Mouse (Mus musculus) stomach, postnatal 0 days (tissue): ENCODE data around the gene Rasgef1b. TPM values are rescaled to one million over a fixed set of nuclear protein-coding genes. Genes with fewer than 3 reads are reported as not detected.

ENCODE experiments used
- ATAC-seq: fragments of 200-750 bp; cut with Nextera tagmentation; 2 replicates; pipeline ENCODE4 v1.8.0; 2017; ENCODE audit not compliant: low FRiP score, low TSS enrichment
- DNase-seq: peaks from one replicate; pipeline ENCODE4 v3.0.0-alpha.2; 2016; ENCODE audit warnings: low spot score
- H3K27ac ChIP-seq: fragments of 300-500 bp; sonication (generic); replicated peaks from 2 replicates; pipeline ENCODE4 v1.5.1; 2014; ENCODE audit warnings: mild to moderate bottlenecking, control low read depth
- H3K27me3 ChIP-seq: fragments of 300-500 bp; sonication (generic); 2 replicates; pipeline ENCODE4 v1.6.1; 2014; ENCODE audit warnings: low read length; ENCODE audit not compliant: control insufficient read depth, insufficient read depth
- H3K36me3 ChIP-seq: fragments of 300-500 bp; sonication (generic); 2 replicates; pipeline ENCODE4 v1.6.1; 2014; ENCODE audit warnings: low read length, mixed read lengths; ENCODE audit not compliant: control insufficient read depth, insufficient read depth
- H3K4me1 ChIP-seq: fragments of 300-500 bp; sonication (generic); replicated peaks from 2 replicates; pipeline ENCODE4 v1.6.1; 2014; ENCODE audit warnings: antibody characterized with exemption; ENCODE audit not compliant: control insufficient read depth, insufficient read depth
- H3K4me2 ChIP-seq: fragments of 300-500 bp; sonication (generic); replicated peaks from 2 replicates; pipeline ENCODE4 v1.6.1; 2014; ENCODE audit warnings: low read depth, mild to moderate bottlenecking, control low read depth, moderate library complexity
- H3K4me3 ChIP-seq: fragments of 300-500 bp; sonication (generic); 2 replicates; pipeline ENCODE4 v1.5.1; 2014; ENCODE audit warnings: low read depth, low read length, control low read depth
- H3K9ac ChIP-seq: fragments of 300-500 bp; sonication (generic); 2 replicates; pipeline ENCODE4 v1.6.1; 2014; ENCODE audit warnings: mild to moderate bottlenecking, low read length, control low read depth, mixed read lengths
- H3K9me3 ChIP-seq: fragments of 300-500 bp; sonication (generic); 2 replicates; pipeline ENCODE4 v1.6.1; 2016; ENCODE audit warnings: low read length; ENCODE audit not compliant: control insufficient read depth
- CTCF ChIP-seq: IDR thresholded peaks from 2 replicates; pipeline ENCODE4 v1.5.1; 2016; ENCODE audit warnings: antibody characterized with exemption, low read depth, mild to moderate bottlenecking, moderate library complexity
- EP300 ChIP-seq: optimal IDR thresholded peaks from 2 replicates; pipeline ENCODE3; 2016; ENCODE audit warnings: antibody characterized with exemption
- WGBS: fragments of 180-500 bp; shearing (Covaris S2); extraction: QIAGEN DNeasy Blood & Tissue Kit; methylation state at CpG from one replicate; pipeline ENCODE4 v1.1.7; 2014; 5-methylcytosine and 5-hydroxymethylcytosine counted together
- polyA plus RNA-seq: library from polyadenylated mRNA; unstranded; fragments of >200 nt; fragmentation: Nextera tagmentation; extraction: Ambion mirVana; gene quantifications from 2 replicates; pipeline ENCODE4 v1.2.1, GENCODE M21; 2015

Rasgef1b gene
- polyA plus RNA-seq, 1 experiment from 2014 or later, result 37.4 TPM

DNA sequence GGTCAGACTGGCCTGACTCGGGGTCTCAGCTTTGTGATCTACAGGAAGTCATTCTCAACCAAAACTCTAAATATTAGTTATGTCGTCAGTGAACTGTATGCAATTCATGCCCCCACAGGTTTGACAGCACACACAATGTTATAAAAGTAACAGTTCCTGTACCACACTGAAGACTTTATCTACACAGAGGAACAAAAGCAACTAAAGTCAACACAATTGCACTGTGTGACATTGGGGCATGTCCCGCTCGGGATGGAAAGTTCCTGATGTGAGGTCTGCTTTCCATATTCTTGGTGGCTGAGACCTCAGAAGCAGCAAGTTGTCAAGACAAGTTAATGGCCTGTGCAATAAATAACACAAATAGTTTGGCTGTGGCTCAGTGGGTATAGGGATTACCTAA, 559.0 kb downstream of the Rasgef1b start:
- 47% methylated on average over 4 of the region's 4 CpGs for WGBS

DNA sequence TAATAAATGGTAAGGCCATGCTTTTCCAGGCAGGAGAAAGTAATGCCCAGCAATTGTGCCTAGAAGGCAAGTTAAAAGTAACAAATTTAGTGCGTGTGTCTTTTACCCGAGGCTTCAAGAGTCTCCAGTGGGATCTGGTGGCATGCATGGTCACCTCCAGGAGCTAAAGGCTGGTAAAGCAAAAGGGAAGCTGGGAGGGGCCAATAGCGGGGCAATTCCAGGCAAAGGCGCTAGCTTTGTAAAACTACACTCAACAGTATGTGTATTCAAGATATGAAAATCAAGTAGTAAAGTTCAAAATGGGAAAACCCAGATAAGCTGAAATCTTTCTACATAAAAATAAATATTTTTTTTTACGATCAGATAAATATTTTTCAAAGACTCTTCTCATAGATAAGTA, 561.1 kb downstream of the Rasgef1b start:
- H3K9me3 ChIP-seq, result no peaks in the 10 kb centered on the region
- peak; percentile 43 for DNase-seq
- H3K36me3 ChIP-seq, result no peaks in the 10 kb centered on the region
- H3K9ac ChIP-seq, result no peak overlapping the region
- no peak overlapping the region for H3K4me3 ChIP-seq
- no peaks in the 10 kb centered on the region for H3K4me1 ChIP-seq
- H3K27me3 ChIP-seq, result no peaks in the 10 kb centered on the region
- no peak overlapping the region for H3K4me2 ChIP-seq
- no peak for ATAC-seq
- WGBS, result 68% methylated on average over 5 of the region's 5 CpGs
- H3K27ac ChIP-seq, result no peak overlapping the region
- TF ChIP-seq CTCF (no peak), EP300 (no peak)

More for the DNA sequence above, 559.0 kb downstream of the Rasgef1b start:
- H3K4me2 ChIP-seq, result no peak overlapping the region
- H3K4me1 ChIP-seq, result no peaks in the 10 kb centered on the region
- no peak for TF ChIP-seq EP300
- no peak for TF ChIP-seq CTCF
- no peaks in the 10 kb centered on the region for H3K27me3 ChIP-seq
- no peak overlapping the region for H3K4me3 ChIP-seq
- H3K9ac ChIP-seq, result no peak overlapping the region
- ATAC-seq (no peak), DNase-seq (no peak)
- no peak overlapping the region for H3K27ac ChIP-seq
- H3K9me3 ChIP-seq, result no peaks in the 10 kb centered on the region
- no peaks in the 10 kb centered on the region for H3K36me3 ChIP-seq

Other genes starting within 250 kb of the Rasgef1b start
- 0.15 and 0.21 TPM in 2 replicates for gene Vamp9, start 177.2 kb upstream of the Rasgef1b start, polyA plus RNA-seq
- gene Hnrnpd, start 249.9 kb upstream of the Rasgef1b start, polyA plus RNA-seq, result 53.5 and 61.4 TPM in 2 replicates
- 1.9 and 2.6 TPM in 2 replicates for gene 4930524J08Rik, start 250.0 kb upstream of the Rasgef1b start, polyA plus RNA-seq